Mouse (Mus musculus) spleen, adult 2 months (tissue): Measurements from ENCODE around the gene BC003965. TPM values are rescaled to one million over a fixed set of nuclear protein-coding genes. Genes with fewer than 3 reads are reported as not detected.
"Not testable (repeated sequence)": the region's sequence is repeated elsewhere in the genome, so short reads cannot be mapped to it uniquely, and the experiment has no call there.

Experiments
- DNase-seq, 2 experiments: peaks; one replicate each; pipeline versions ENCODE4 v3.0.0 to v3.0.0-alpha.2; 2012 to 2021; ENCODE audit warnings: low spot score in 2 of 2, low read depth in 1 of 2
- H3K27ac ChIP-seq: fragments of 200-500 bp; 2 replicates; pipeline ENCODE4 v1.5.1; 2012; ENCODE audit warnings: low read length, inconsistent platforms; ENCODE audit not compliant: insufficient read depth
- H3K27me3 ChIP-seq: fragments of 200-500 bp; 2 replicates; pipeline ENCODE4 v1.6.1; 2012; ENCODE audit warnings: mild to moderate bottlenecking, moderate library complexity, low read length, inconsistent platforms; ENCODE audit not compliant: control insufficient read depth, insufficient read depth
- H3K36me3 ChIP-seq: fragments of 200-500 bp; 2 replicates; pipeline ENCODE4 v1.6.1; 2012; ENCODE audit warnings: mild to moderate bottlenecking, low read length, inconsistent platforms; ENCODE audit not compliant: control insufficient read depth, insufficient read depth
- H3K4me1 ChIP-seq: fragments of 200-500 bp; 2 replicates; pipeline ENCODE4 v1.6.1; 2011; ENCODE audit warnings: inconsistent platforms; ENCODE audit not compliant: control insufficient read depth, insufficient read depth, insufficient read length
- H3K4me3 ChIP-seq: fragments of 200-500 bp; 2 replicates; pipeline ENCODE4 v1.5.1; 2011; ENCODE audit warnings: mild to moderate bottlenecking, inconsistent platforms; ENCODE audit not compliant: insufficient read depth, insufficient read length; ENCODE audit errors: extremely low read depth
- CTCF ChIP-seq: fragments of 200-500 bp; IDR thresholded peaks from 2 replicates; pipeline ENCODE4 v1.5.1; 2011; ENCODE audit warnings: mild to moderate bottlenecking, inconsistent platforms; ENCODE audit not compliant: insufficient read depth, insufficient read length, insufficient replicate concordance; ENCODE audit errors: extremely low read depth
- POLR2A ChIP-seq: fragments of 200-500 bp; IDR thresholded peaks from 2 replicates; pipeline ENCODE4 v1.6.1; 2011; ENCODE audit warnings: low read depth, low read length, inconsistent platforms
- WGBS: fragments of 180-500 bp; shearing (Covaris S2); methylation state at CpG from one replicate; pipeline ENCODE4 v1.1.7; 2018; 5-methylcytosine and 5-hydroxymethylcytosine counted together
- polyA plus RNA-seq: library from polyadenylated mRNA; depleted of rRNA; stranded (reverse); fragments of >200 nt; gene quantifications from 2 replicates; pipeline ENCODE4 v1.2.3, GENCODE M21; 2012

Gene BC003965
- polyA plus RNA-seq, 1 experiment, result 9.1 TPM

GRCm38 (mm10) chr17:25215431-25215830 lies 31.1 kb downstream of the BC003965 start:
- 88% methylated on average over 3 of the region's 3 CpGs for WGBS
- Histone ChIP-seq H3K4me3 (no peak overlapping the region), H3K27ac (no peak overlapping the region), H3K36me3 (peaks cover 21% of the 10 kb centered on the region), H3K4me1 (peaks cover 8% of the 10 kb centered on the region; the same call in 1 of the 2 replicates), H3K27me3 (no peaks in the 10 kb centered on the region)
- DNase-seq, result no peak
- TF ChIP-seq CTCF (no peak), POLR2A (no peak)

- DNase-seq, result no peak
- H3K36me3 ChIP-seq, result peaks cover 9% of the 10 kb centered on the region
- H3K27me3 ChIP-seq, result no peaks in the 10 kb centered on the region
- TF ChIP-seq POLR2A (no peak), CTCF (no peak)
- H3K4me1 ChIP-seq, result peaks cover 22% of the 10 kb centered on the region; the same call in 1 of the 2 replicates
- WGBS, result 85% methylated on average over 9 of the region's 9 CpGs
- no peak overlapping the region for H3K4me3 ChIP-seq
- no peak overlapping the region for H3K27ac ChIP-seq
Observed at GRCm38 (mm10) chr17:25218967-25219366, 34.6 kb downstream of the BC003965 start.

GRCm38 (mm10) chr17:25219492-25220295 lies 35.3 kb downstream of the BC003965 start:
- H3K4me3 ChIP-seq, result no peak overlapping the region
- peaks cover 26% of the 10 kb centered on the region for H3K4me1 ChIP-seq
- no peak overlapping the region; the same call in 1 of the 2 replicates for H3K27ac ChIP-seq
- TF ChIP-seq POLR2A (no peak), CTCF (no peak)
- H3K36me3 ChIP-seq, result peaks cover 6% of the 10 kb centered on the region; the same call in 1 of the 2 replicates
- WGBS, result 64% methylated on average over 15 of the region's 15 CpGs
- H3K27me3 ChIP-seq, result no peaks in the 10 kb centered on the region
- DNase-seq, result no peak

- Histone ChIP-seq H3K36me3 (peaks cover 5% of the 10 kb centered on the region; the same call in 1 of the 2 replicates), H3K4me3 (no peak overlapping the region), H3K27ac (no peak overlapping the region), H3K27me3 (no peaks in the 10 kb centered on the region), H3K4me1 (peaks cover 34% of the 10 kb centered on the region)
- 89% methylated on average over 1 of the region's 1 CpGs for WGBS
- no peak for DNase-seq
- TF ChIP-seq CTCF (no peak), POLR2A (no peak)
Observed at GRCm38 (mm10) chr17:25220746-25221145, 36.4 kb downstream of the BC003965 start.

- peak in 1 of 2 experiments; percentile 40 for DNase-seq
- no peak overlapping the region for H3K27ac ChIP-seq
Observed at GRCm38 (mm10) chr17:25221821-25222503, 37.6 kb downstream of the BC003965 start.

GRCm38 (mm10) chr17:25222504-25222940 lies 38.2 kb downstream of the BC003965 start:
- H3K4me1 ChIP-seq, result peaks cover 34% of the 10 kb centered on the region
- DNase-seq, H3K36me3 ChIP-seq, H3K27me3 ChIP-seq: not testable (repeated sequence)
- 7% methylated on average over 17 of the region's 28 CpGs for WGBS
- peak overlapping the region; percentile 19; the same call in 1 of the 2 replicates for H3K4me3 ChIP-seq
- H3K27ac ChIP-seq, result peak overlapping the region; percentile 71

More at GRCm38 (mm10) chr17:25221821-25222503, 37.6 kb downstream of the BC003965 start:
- TF ChIP-seq CTCF (no peak), POLR2A (no peak; the same call in 1 of the 2 replicates)
- H3K4me3 ChIP-seq, result peak overlapping the region; percentile 36
- WGBS, result 5% methylated on average over 17 of the region's 30 CpGs
- peaks cover 7% of the 10 kb centered on the region; the same call in 1 of the 2 replicates for H3K36me3 ChIP-seq
- no peaks in the 10 kb centered on the region for H3K27me3 ChIP-seq
- peaks cover 34% of the 10 kb centered on the region for H3K4me1 ChIP-seq
